Mouse (Mus musculus) heart, adult 2 months (tissue): ENCODE results near the gene Rrbp1.

Experiments
- CTCF ChIP-seq: fragments of 200-600 bp; IDR thresholded peaks from 2 replicates; pipeline ENCODE4 v1.8.1; 2022; ENCODE audit warnings: antibody characterized with exemption, mild to moderate bottlenecking, moderate library complexity
- EP300 ChIP-seq: fragments of 200-500 bp; IDR thresholded peaks from 2 replicates; pipeline ENCODE4 v1.6.1; 2011; ENCODE audit warnings: low read depth, low read length, control low read depth; ENCODE audit not compliant: insufficient read depth
- POLR2A ChIP-seq: fragments of 200-500 bp; IDR thresholded peaks from 2 replicates; pipeline ENCODE4 v1.6.1; 2011; ENCODE audit warnings: mild to moderate bottlenecking, low read depth, low read length, control low read depth; ENCODE audit not compliant: insufficient read depth

GRCm38 (mm10) chr2:144007211-144007610 lies 3.9 kb downstream of the Rrbp1 start:
- TF ChIP-seq CTCF = no peak
- no peak for TF ChIP-seq POLR2A
- no peak for TF ChIP-seq EP300
